Mouse (Mus musculus) C2C12 (cell line): ENCODE measurements around the gene Chd9.

ENCODE experiments used
- CEBPB ChIP-seq: IDR thresholded peaks from one replicate; pipeline ENCODE4 v1.6.1; 2011; ENCODE audit warnings: low read depth, mild to moderate bottlenecking, control low read depth, moderate library complexity
- CTCF ChIP-seq: IDR thresholded peaks from one replicate; pipeline ENCODE4 v1.5.1; 2011; ENCODE audit not compliant: control insufficient read depth, insufficient read depth, insufficient read length
- FOSL1 ChIP-seq: IDR thresholded peaks from one replicate; pipeline ENCODE4 v1.8.0; 2011; ENCODE audit warnings: mild to moderate bottlenecking, low read length; ENCODE audit not compliant: poor library complexity, insufficient read depth, severe bottlenecking
- MAX ChIP-seq: IDR thresholded peaks from one replicate; pipeline ENCODE4 v1.6.1; 2011; ENCODE audit warnings: mild to moderate bottlenecking, control low read depth
- MYOG ChIP-seq: IDR thresholded peaks from one replicate; pipeline ENCODE4 v1.6.1; 2011; ENCODE audit not compliant: control insufficient read depth, insufficient read length; ENCODE audit errors: extremely low read depth
- USF1 ChIP-seq: IDR thresholded peaks from one replicate; pipeline ENCODE4 v1.6.1; 2011; ENCODE audit warnings: low read depth, mild to moderate bottlenecking, control low read depth, moderate library complexity

DNA sequence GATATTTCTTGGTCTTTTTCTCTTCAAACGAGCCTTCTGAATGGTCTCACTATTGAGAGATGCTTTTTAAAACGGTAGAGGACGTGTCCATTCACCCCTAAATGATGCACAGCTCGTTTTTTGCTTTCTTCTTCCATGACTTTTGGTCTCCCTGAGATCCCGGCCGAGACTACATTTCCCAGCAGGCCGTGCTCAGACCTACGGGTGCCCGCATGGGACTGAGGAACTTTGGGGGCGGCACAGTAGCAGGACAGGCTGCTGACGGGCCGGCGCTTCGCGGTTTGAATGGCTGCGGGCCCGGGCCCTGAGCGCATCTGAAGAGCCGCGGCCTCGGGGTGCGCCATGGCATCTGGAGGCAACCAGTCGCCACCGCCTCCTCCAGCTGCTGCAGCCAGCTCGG, 241.7 kb downstream of the Chd9 start, which contains the start of gene Rbl2:
- TF ChIP-seq MAX (no peak), USF1 (no peak), CTCF (no peak), CEBPB (no peak), MYOG (no peak), FOSL1 (no peak)
